Mouse (Mus musculus): ENCODE data around the gene Dstyk. TPM values are rescaled to one million over a fixed set of nuclear protein-coding genes. Genes with fewer than 3 reads are reported as not detected.

Dstyk gene
- polyA plus RNA-seq, 1 experiment from 2014 or later = 10.6 TPM

DNA sequence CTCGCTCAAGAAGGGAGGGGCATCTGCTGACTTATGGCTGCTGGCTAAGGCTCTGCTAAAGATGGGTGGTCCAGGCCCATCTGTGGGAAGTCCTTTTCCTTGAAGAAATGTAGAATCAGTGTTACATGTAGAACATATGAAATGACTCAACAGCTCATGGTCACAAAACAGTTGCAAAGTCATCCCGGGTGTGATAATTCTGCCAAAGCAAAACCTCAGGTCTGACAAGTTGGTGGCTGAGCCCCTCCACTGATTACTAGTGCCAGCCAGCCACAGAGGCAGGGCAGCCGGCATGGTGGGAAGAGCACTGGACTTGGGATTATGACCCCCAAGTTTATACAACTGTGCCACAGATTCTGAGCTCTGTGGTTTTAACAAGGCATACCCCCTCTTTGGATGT lies 39.5 kb upstream of the Dstyk start:
- Histone ChIP-seq H3K36me3 (peaks cover 90% of the 10 kb centered on the region), H3K27ac (no peak overlapping the region), H3K9me3 (no peaks in the 10 kb centered on the region), H3K27me3 (ENCODE audit: insufficient read depth, poor library complexity, severe bottlenecking) (no peaks in the 10 kb centered on the region), H3K4me3 (no peak overlapping the region), H3K4me1 (replicated peaks) (peaks cover 53% of the 10 kb centered on the region)
- no peak for DNase-seq (ENCODE audit: low spot score)
- WGBS = 88% methylated on average over 3 of the region's 3 CpGs

DNA sequence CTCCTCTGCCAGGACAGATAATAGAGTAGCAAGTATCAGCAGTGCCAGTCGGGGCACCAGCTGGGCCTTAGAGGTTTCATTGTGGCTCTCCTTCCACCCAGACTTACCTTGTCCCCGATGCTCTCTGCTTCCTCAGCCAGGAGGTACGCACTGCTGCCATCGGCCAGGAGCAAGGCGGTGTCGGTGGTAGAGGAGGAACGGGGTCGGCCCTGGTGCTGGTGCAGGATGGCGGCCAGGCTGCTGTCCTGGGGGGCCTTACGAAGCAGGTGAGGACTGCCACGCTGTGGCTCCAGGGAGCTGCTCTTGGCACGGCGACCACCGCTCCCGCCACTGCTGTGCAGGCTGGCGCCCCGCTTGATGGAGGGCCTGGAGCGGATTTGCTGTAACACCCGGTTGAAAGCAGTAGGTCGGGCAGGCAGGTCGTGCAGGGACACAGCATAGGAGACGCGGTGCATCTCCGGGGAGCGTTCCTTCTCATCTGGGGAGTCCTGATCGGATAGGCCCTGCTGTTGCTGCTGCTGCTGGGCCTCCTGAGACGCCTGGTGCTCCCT lies 36.7 kb upstream of the Dstyk start:
- 88% methylated on average over 27 of the region's 27 CpGs for WGBS
- Histone ChIP-seq H3K4me1 (replicated peaks) (peaks cover 43% of the 10 kb centered on the region), H3K36me3 (peaks cover 71% of the 10 kb centered on the region), H3K27ac (0 out of 2 replicates have a peak overlapping the region, but pooled peaks have one; percentile 35), H3K9me3 (no peaks in the 10 kb centered on the region), H3K4me3 (no peak overlapping the region), H3K27me3 (ENCODE audit: insufficient read depth, poor library complexity, severe bottlenecking) (no peaks in the 10 kb centered on the region)
- no peak for DNase-seq (ENCODE audit: low spot score)

DNA sequence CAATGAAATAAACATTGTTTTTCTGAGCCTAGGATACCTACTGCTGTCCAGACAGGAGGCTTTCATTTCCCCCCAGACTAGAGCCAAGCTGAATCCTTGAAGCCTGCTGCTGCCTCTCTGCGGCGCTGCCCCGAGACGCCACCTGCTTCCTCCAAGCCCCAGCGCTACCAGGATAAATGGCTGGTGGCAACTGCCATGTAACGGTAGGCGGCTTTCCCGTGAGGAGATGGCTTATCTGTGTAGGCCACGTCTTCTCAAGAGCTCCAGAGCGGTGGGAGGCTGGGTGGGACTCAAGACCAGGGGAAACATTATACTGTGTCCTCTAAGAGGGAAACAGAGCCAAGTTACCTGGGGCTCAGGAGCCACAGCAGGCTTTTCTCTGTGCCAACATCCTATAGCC lies 35.4 kb upstream of the Dstyk start:
- H3K27ac ChIP-seq = no peak overlapping the region; the same call in 1 of the 2 replicates
- H3K4me1 ChIP-seq (replicated peaks) = peaks cover 44% of the 10 kb centered on the region
- 83% methylated on average over 10 of the region's 10 CpGs for WGBS
- no peak overlapping the region for H3K4me3 ChIP-seq
- H3K27me3 ChIP-seq (ENCODE audit: insufficient read depth, poor library complexity, severe bottlenecking) = no peaks in the 10 kb centered on the region
- H3K9me3 ChIP-seq = no peaks in the 10 kb centered on the region
- DNase-seq (ENCODE audit: low spot score) = no peak
- H3K36me3 ChIP-seq = peaks cover 58% of the 10 kb centered on the region

DNA sequence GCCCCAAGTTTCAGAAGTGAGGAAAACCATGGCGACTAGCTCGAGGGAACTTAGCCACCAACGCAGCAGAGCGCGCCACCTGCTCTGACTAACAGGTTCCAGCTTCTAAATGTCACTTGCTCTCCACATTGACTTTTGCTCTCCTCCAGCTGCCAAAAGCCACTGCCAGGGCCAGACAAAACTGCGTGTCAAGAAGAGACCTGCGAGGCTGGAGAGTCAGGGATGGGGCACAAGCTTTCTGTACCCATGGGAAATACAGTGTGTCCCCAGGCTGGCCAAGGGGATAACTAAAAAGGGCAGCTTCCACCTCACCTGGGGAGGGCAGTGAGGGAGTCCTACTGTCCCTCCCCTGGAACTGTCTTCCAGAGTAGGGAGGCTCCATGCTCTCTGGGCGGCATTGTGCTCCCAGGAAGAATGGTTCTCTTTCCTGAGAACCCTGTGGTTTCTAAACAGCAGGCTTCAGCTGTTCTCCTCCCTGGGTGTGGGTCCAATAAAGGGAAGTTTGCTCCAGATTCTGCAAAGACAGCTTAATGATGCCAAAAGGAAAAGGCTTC lies 33.3 kb upstream of the Dstyk start:
- WGBS = 92% methylated on average over 8 of the region's 8 CpGs
- no peak for DNase-seq (ENCODE audit: low spot score)
- Histone ChIP-seq H3K27me3 (ENCODE audit: insufficient read depth, poor library complexity, severe bottlenecking) (no peaks in the 10 kb centered on the region), H3K4me3 (no peak overlapping the region), H3K36me3 (peaks cover 37% of the 10 kb centered on the region), H3K9me3 (no peaks in the 10 kb centered on the region), H3K4me1 (replicated peaks) (peaks cover 53% of the 10 kb centered on the region), H3K27ac (peak overlapping the region; percentile 80; the same call in 1 of the 2 replicates)

DNA sequence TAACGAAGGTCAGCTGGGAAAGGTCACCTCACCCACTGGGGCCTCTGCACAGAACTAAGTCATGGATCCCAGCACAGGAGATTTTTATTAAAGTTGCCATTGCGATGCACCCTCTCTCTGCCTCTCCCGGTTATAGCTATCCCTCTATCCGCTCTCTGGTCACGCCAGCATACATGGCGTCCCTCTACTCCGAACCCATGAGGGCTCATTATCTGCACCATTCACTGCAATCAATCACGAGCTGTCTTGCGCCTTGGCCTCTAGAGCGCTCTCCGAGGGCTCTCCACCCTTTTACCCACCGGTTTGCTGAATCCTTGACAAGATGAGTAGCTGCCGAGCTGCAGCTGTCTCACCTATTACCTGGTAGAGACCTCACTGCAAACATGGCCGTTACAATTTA lies 32.1 kb upstream of the Dstyk start:
- peak overlapping the region; percentile 80 for H3K27ac ChIP-seq
- DNase-seq (ENCODE audit: low spot score) = no peak

DNA sequence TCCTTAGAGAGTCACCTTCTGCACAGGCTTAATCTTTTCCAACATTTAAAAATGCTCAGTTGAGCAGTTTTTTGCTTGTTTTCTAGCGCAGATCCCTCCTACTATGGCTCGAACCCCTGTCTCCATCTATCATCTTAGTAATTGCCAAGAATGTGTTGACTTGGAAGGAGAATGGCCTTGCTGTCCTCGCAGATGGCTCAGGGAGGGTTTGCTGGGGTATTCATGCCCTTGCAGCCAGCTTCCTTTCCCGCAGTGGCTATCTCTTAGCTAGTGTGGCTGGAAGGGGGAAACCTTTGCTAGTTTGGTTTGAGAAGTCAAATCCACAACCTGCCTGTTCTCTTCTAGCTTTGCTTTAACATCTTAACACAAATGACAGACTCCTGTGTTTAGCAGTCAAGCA lies 31.6 kb upstream of the Dstyk start:
- Histone ChIP-seq H3K27ac (peak overlapping the region; percentile 69), H3K9me3 (no peaks in the 10 kb centered on the region), H3K27me3 (ENCODE audit: insufficient read depth, poor library complexity, severe bottlenecking) (no peaks in the 10 kb centered on the region), H3K4me1 (replicated peaks) (peaks cover 70% of the 10 kb centered on the region), H3K36me3 (peaks cover 21% of the 10 kb centered on the region), H3K4me3 (no peak overlapping the region)
- 79% methylated on average over 4 of the region's 4 CpGs for WGBS
- DNase-seq (ENCODE audit: low spot score) = no peak

More for the DNA sequence above, 32.1 kb upstream of the Dstyk start:
- H3K4me1 ChIP-seq (replicated peaks) = peaks cover 65% of the 10 kb centered on the region
- H3K27me3 ChIP-seq (ENCODE audit: insufficient read depth, poor library complexity, severe bottlenecking) = no peaks in the 10 kb centered on the region
- WGBS = 64% methylated on average over 14 of the region's 14 CpGs
- H3K4me3 ChIP-seq = no peak overlapping the region
- no peaks in the 10 kb centered on the region for H3K9me3 ChIP-seq
- H3K36me3 ChIP-seq = peaks cover 25% of the 10 kb centered on the region

DNA sequence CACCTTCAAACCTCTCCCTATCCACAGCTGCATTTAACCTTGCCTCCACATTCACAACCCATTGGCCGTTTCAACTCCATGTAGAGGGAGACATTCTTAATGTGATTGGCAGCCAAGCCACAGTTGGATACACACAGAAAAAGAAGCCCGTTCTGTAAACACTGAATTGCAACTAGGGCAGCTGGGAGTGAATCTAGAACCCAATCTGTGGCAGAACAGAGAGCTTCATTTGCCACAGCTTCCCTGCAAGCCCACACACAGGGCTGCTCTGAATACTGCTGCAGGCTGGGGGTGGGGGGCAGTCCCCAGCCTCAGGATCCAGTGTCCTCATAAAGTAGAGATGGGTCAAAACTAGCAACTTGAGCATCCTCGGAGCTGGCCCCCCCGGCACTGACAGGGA lies 31.1 kb upstream of the Dstyk start:
- WGBS = 80% methylated on average over 4 of the region's 4 CpGs
- Histone ChIP-seq H3K9me3 (no peaks in the 10 kb centered on the region), H3K27me3 (ENCODE audit: insufficient read depth, poor library complexity, severe bottlenecking) (no peaks in the 10 kb centered on the region), H3K27ac (peak overlapping the region; percentile 69; the same call in 1 of the 2 replicates), H3K36me3 (peaks cover 15% of the 10 kb centered on the region), H3K4me1 (replicated peaks) (peaks cover 74% of the 10 kb centered on the region), H3K4me3 (no peak overlapping the region)
- DNase-seq (ENCODE audit: low spot score) = no peak

DNA sequence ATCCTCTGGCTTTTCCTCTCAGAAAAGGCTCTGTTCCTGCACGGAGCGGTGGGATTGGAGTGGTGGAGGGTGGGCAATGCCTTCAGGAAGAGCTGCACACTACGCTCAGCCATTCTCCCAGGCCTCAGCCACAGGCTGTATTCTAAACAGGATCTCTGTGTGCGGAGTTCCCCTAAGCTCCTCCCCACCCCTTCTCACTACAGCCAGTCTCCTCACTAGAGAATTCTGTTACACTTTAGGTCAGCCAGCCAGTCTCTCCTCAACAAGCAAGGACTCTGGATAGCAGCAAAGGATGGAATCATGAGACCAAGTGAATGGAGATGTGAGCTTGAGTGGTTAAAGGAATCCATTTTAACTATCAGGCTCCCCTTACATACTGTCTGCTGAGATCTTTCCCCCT lies 29.4 kb upstream of the Dstyk start:
- Histone ChIP-seq H3K4me1 (replicated peaks) (peaks cover 82% of the 10 kb centered on the region), H3K36me3 (peaks cover 8% of the 10 kb centered on the region; the same call in 1 of the 2 replicates), H3K4me3 (peak overlapping the region; percentile 86; the same call in 1 of the 2 replicates), H3K27ac (peak overlapping the region; percentile 66; the same call in 1 of the 2 replicates), H3K27me3 (ENCODE audit: insufficient read depth, poor library complexity, severe bottlenecking) (peaks cover 1% of the 10 kb centered on the region; the same call in 1 of the 2 replicates), H3K9me3 (no peaks in the 10 kb centered on the region)
- no peak for DNase-seq (ENCODE audit: low spot score)
- WGBS = 47% methylated on average over 4 of the region's 4 CpGs

DNA sequence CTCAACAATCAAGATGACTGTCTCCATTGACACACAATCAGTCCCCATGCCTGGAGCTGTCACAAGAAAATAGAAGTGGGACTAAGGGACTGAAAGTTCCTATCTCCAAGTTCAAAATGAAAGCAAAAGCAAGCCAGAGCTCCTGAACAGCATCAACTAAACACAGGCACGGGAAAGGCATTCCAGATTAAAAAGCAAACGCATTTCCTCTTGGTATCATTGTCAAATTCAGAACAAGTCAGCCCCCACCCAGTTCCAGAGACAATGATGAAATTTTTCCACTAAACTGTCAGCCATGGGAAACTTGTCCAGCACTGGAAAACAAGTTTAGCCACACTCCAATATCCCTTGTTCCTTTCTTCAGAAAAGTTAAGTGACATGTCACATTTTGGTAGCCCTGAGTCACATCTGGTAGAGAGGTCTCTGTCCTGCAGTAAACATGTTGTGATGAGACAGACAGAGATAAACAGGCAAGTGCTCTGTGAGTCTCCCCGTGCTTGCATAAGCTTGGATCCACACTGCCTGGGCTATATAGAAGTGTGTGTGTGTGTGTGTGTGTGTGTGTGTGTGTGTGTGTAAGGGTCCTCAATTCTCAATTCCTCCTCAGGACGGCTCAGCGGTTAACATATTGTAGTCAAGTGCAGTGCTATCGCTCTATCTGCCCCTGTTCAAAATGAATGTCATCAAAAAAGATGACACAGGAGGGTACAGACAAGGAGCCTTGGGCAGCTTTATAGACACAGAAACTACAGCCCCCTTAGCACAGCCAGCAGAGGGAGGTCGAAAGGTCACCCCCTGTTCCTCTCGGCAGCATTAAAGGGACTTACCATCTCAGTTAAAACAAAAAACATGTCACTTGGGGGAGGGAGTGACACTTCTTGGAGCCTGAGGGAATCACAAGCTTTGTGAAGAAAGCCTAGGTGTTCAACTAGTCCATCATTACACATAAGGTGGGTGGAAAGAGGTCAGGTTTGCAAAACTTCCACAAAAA lies 28.2 kb upstream of the Dstyk start:
- Histone ChIP-seq H3K27me3 (ENCODE audit: insufficient read depth, poor library complexity, severe bottlenecking) (peaks cover 4% of the 10 kb centered on the region; the same call in 1 of the 2 replicates), H3K4me1 (replicated peaks) (peaks cover 79% of the 10 kb centered on the region), H3K4me3 (peak overlapping the region; percentile 86), H3K27ac (peak overlapping the region; percentile 98), H3K9me3 (no peaks in the 10 kb centered on the region), H3K36me3 (peaks cover 2% of the 10 kb centered on the region; the same call in 1 of the 2 replicates)
- DNase-seq (ENCODE audit: low spot score) = no peak
- 50% methylated on average over 8 of the region's 8 CpGs for WGBS

DNA sequence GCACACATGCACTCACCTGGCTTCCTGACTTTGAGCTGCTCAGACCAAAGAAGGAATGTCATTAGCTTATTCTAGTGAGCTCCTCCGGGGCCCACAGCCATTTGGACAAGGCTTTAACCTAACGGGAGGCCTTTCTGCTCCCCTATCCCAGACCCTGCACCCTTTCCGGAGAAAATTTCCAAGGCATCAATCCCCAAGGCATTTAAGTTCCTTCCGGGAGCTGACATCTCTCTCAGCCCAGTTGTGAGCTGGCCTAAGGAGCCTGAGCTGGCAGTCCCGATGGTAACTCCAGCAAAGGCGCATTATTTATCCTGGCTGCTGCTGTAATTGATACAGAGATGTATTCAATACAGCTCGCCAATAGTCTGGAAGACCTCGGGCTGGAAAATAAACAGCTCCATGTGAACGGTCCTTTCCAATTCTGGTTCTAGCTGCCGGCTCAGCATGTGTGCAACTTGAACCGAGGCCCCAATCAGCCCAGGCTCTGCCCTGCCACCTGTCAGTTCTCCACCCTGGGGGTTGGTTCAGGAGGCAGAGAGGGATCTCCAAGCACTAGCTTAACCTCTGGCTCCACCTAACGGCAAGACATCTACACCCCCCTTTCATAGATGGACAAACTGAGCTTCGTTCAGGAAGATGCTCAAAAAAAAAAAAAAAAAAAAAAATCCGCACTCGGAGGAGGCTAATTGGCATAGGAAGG lies 27.3 kb upstream of the Dstyk start:
- Histone ChIP-seq H3K27ac (peak overlapping the region; percentile 98), H3K4me1 (replicated peaks) (peaks cover 70% of the 10 kb centered on the region)
- 15% methylated on average over 15 of the region's 15 CpGs for WGBS

DNA sequence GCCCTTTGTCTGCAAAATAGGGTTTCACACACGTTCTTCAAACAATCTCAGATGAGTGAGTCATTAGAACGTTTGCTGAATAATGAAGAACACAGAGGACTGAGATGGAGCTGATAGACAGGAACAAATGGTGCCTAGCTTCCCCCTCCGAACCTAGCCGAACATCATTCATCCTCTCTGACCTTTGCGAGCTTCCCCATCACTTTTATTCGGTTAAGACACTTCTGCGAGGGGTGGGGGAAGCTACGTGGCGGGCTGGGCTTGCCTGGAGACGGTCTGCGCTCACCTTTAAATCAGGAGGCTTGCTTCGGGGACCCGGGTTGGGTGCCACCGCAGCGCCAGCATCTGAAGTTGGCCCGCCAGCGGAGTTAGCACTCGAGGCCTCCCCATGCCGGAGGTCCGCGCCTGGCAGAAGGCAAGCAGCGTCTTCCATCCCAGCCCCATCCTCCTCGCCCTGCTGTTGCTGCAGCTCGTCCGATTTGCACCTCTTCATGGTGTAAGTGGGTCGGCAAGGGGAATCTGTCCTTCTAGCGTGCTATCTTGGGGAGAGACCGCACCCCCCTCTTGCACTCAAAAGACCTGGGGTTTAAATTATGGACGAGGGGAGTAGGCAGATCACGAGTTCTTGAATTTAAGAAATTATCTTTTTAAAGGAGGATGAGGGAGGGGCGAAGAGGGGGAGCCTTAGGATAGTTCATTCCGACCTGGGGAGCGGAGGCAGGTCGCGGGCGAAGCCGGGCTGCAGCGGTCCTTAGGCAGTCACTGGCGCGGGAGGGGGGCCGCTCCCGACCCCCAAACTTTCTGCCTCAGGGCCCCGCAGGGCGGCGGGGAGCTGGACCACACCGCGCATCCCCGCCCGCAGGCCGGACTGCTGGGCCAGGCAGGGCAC lies 26.4 kb upstream of the Dstyk start, which contains the start of gene Tmcc2:
Tmcc2 (minus strand) TSS at position 591 of the 889 bp plus-strand sequence.
- H3K27me3 ChIP-seq (ENCODE audit: insufficient read depth, poor library complexity, severe bottlenecking) = peaks cover 4% of the 10 kb centered on the region; the same call in 1 of the 2 replicates
- peak; percentile 66 for DNase-seq (ENCODE audit: low spot score)
- H3K4me3 ChIP-seq = peak within 1 kb of the TSS; percentile 86
- no peaks in the 10 kb centered on the region for H3K36me3 ChIP-seq
- H3K9me3 ChIP-seq = no peaks in the 10 kb centered on the region
- H3K4me1 ChIP-seq (replicated peaks) = peaks cover 61% of the 10 kb centered on the region
- WGBS = under 1% methylated on average over 50 of the region's 50 CpGs
- H3K27ac ChIP-seq = peak within 1 kb of the TSS; percentile 98

More for the DNA sequence above, 27.3 kb upstream of the Dstyk start:
- Histone ChIP-seq H3K27me3 (ENCODE audit: insufficient read depth, poor library complexity, severe bottlenecking) (peaks cover 4% of the 10 kb centered on the region; the same call in 1 of the 2 replicates), H3K9me3 (no peaks in the 10 kb centered on the region), H3K36me3 (no peaks in the 10 kb centered on the region), H3K4me3 (peak overlapping the region; percentile 86)
- DNase-seq (ENCODE audit: low spot score) = peak; percentile 69

Measured in hindbrain, embryonic 10.5 days (tissue).